Mouse (Mus musculus) spleen, adult 2 months (tissue): ENCODE measurements at regions not wholly inside any gene's neighbourhood (a gene's known extent, or its start where the extent isn't known, plus 50 kb on each side); places are given as distances from the start of the nearest gene placed in this dataset.

Source experiments
- CTCF ChIP-seq: fragments of 200-500 bp; IDR thresholded peaks from 2 replicates; pipeline ENCODE4 v1.5.1; 2011; ENCODE audit warnings: mild to moderate bottlenecking, inconsistent platforms; ENCODE audit not compliant: insufficient read depth, insufficient read length, insufficient replicate concordance; ENCODE audit errors: extremely low read depth
- POLR2A ChIP-seq: fragments of 200-500 bp; IDR thresholded peaks from 2 replicates; pipeline ENCODE4 v1.6.1; 2011; ENCODE audit warnings: low read depth, low read length, inconsistent platforms

DNA sequence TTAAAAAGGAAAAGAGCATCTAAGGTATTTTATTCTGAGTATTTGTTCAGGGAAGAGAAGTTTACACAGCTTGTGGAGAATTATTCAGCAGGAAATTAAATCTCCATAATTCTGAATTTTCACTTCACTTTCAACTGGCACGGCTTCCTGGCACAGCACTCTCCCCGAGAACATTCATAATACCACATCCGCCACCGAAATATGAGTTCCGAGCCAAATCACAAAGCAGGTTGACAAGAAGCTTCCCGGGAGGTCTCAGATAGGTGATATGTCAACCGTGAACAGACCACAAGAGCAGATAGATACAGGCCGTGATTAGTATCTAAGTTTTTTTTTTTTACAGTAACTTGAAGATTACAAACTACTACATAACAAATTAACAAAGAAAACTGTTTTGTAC, 473.9 kb downstream of the Synb start:
- TF ChIP-seq POLR2A: no peak
- no peak for TF ChIP-seq CTCF
